Mouse (Mus musculus) gastrocnemius, postnatal 25 days (tissue): ENCODE results near the gene Mylpf. TPM values are rescaled to one million over a fixed set of nuclear protein-coding genes. Genes with fewer than 3 reads are reported as not detected.
"Not testable (repeated sequence)": the region's sequence is repeated elsewhere in the genome, so short reads cannot be mapped to it uniquely, and the experiment has no call there.

Source experiments
- DNase-seq: peaks from one replicate; pipeline ENCODE4 v3.0.0; 2022
- long read RNA-seq, 2 experiments: library from polyadenylated mRNA; stranded (forward); transcript quantifications; one replicate each; pipeline ENCODE4 v2.0.0; 2021
- total RNA-seq, 2 experiments: library from RNA; stranded (reverse); gene quantifications; 1 replicate in 1 of 2; 2 replicates in 1 of 2; pipeline ENCODE4 v1.2.3; 2021

Mylpf gene
- over 10,000 TPM; 49,123 to 49,891 TPM for total RNA-seq
- long read RNA-seq, experiment 1, transcript Mylpf-201 (7 exons, 766 nt) = major isoform, 46,452 of 49,450 reads
- long read RNA-seq, experiment 1, transcript Mylpf-203 (2 exons, 285 nt) = minor isoform, 113 of 49,450 reads
- long read RNA-seq, experiment 1, partial matches to known transcripts = 1,307 of 49,450 reads
- long read RNA-seq, experiment 1, other reads (novel, unspliced or antisense) = 1,578 of 49,450 reads
- long read RNA-seq, experiment 2, transcript Mylpf-203 (2 exons, 285 nt) = minor isoform, 78 of 34,840 reads
- long read RNA-seq, experiment 2, transcript Mylpf-201 (7 exons, 766 nt) = major isoform, 33,016 of 34,840 reads
- long read RNA-seq, experiment 2, partial matches to known transcripts = 897 of 34,840 reads
- long read RNA-seq, experiment 2, other reads (novel, unspliced or antisense) = 849 of 34,840 reads

DNA sequence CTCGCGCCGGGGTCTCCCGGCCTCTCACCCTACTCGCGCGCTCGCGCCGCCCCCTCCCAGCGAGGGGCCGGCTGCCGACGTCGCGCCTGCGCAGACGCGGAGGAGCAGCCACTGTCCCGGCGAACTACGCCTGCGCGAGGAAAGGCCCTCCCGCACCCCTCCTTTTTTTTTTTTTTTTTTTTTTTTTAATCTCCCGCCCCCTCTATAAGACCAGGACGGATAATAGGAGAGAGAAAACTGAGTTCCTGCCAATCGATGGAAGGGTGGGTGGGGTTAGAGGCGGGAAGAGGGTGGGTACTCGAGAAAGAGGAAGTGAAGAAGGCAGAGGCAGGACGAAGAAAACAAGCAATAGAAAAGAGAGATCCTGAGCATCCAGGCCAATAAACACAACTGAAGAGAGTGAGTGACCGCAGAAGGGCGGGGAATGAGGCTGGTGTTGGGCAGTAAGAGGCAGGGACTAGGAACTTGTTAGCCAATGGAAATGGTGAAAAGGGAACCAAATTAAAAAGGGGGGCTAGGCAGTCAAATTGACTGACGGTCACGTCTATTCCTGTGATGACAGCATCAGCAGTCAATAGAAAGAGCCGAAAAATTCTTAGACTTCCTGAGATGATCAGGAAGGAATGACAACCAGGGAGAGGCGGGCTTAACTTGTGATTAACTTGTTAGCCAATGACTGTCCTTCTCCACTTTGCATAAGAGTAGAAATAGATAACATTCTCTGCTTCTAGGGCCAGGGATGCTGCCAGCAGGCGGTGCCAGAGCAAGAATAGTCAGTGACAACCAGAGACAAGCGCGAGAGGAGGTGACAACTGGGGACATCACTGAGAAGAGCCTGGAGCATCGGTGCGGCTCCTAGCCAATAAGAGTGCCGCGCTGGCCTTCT lies at the start of gene Mylpf:
Mylpf (plus strand) TSS at position 338 of the 886 bp plus-strand sequence.
- DNase-seq = peak; percentile 94

GRCm38 (mm10) chr7:127162546-127162945 lies 46.1 kb upstream of the Mylpf start:
- no peak for DNase-seq

DNA sequence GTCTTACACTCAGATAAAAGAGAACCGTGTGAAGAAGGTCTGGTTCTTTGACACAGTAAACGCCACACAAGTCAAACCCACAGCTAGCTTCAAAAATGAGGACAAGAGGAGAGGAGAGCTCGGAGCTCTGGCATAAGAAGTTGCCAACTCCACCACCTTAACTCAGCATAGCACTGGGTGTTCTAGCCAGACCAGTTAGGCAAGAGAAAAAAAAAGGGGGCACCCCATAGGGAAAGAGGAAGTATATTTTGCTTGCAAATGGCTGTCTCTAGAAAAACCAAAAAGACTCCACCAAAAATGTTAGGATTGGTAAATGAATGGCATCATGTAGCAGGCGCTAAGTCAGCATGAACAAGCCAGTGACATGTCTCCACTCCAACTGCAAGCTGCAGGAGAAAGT lies 44.7 kb upstream of the Mylpf start:
- no peak for DNase-seq

- DNase-seq = no peak
These were observed 42.8 kb upstream of the Mylpf start for GRCm38 (mm10) chr7:127165607-127166493.

- DNase-seq = no peak
These were observed 42.2 kb upstream of the Mylpf start for GRCm38 (mm10) chr7:127166501-127166900.

GRCm38 (mm10) chr7:127176937-127177336 lies 31.8 kb upstream of the Mylpf start:
- no peak for DNase-seq

- DNase-seq = no peak
These were observed 27.9 kb upstream of the Mylpf start for GRCm38 (mm10) chr7:127180783-127181182.

- DNase-seq = not testable (repeated sequence)
These were observed 27.0 kb upstream of the Mylpf start for GRCm38 (mm10) chr7:127181724-127182123.

DNA sequence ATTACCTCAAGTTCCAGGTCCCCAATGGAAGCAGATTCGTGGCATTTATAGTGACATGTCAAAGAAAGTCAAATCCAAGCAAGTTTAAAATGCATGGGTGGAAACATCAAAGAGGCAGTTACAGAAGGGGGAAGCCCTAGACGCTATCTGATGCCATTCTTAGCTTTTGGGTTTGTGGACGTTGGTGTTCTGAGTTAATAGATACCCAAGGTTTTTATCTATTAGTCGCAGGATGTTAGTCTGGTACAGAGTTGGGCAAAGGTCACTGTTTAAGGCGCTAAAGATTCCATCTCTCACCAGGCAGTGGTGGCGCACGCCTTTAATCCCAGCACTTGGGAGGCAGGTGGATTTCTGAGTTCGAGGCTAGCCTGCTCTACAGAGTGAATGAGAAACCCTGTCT lies 25.3 kb upstream of the Mylpf start:
- no peak for DNase-seq

DNA sequence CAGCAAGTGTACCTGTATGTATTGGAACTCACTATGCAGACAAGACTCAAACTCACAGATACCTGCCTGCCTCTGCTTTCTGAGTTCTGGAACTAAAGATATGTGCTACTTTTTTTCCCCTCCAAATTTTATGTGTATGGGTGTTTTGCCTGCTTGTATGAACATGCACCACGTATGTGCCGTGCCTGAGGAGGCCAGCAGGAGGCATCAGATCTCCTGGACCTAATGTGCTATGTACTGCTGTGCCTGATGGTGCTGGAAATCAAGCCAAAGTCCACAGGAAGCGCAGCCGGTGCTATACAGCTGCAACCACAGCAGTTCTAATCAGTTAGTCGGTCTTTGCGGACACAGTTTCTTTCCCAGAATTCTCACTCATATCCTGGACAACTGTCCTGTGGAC lies 24.9 kb upstream of the Mylpf start:
- DNase-seq = no peak

DNA sequence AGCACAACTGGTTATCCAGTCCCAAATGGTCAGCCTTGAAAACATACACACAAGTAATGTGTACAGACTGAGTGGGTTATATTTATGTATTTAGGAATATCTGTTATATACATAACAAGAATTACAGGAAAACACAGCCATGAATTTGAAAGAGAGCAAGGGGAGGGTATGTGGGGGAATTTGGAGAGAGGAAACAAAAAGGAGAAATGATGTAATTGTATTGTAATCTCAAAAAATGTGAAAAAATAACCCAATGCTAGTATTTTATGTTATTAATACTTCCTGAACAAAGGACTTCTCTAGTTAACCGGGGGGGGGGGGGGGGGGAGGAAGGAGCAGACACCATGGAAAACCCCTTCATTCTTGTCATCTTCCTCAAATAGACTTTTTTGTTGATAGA lies 24.0 kb upstream of the Mylpf start:
- DNase-seq = no peak

DNA sequence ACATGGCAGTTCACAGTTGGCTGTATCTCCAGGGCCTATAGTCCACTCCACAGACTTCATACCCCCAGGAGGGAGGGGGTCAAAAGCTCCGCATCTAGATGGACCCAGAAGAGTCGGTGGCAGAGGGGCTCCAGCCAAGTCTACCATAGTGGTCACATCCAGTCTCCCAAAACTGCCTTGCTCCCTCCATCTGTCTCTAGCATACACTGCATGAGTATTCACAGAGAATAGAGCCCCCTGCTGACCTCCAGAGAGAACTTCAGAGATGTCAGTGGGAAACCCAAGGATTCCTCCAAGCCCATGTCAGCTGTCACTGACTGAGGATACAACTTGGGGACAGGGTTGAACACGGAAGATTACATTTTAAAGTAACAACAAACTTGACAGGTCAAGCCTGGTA lies 23.1 kb upstream of the Mylpf start:
- DNase-seq = peak; percentile 9

- DNase-seq = no peak
These were observed 21.3 kb upstream of the Mylpf start for GRCm38 (mm10) chr7:127187351-127187750.

DNA sequence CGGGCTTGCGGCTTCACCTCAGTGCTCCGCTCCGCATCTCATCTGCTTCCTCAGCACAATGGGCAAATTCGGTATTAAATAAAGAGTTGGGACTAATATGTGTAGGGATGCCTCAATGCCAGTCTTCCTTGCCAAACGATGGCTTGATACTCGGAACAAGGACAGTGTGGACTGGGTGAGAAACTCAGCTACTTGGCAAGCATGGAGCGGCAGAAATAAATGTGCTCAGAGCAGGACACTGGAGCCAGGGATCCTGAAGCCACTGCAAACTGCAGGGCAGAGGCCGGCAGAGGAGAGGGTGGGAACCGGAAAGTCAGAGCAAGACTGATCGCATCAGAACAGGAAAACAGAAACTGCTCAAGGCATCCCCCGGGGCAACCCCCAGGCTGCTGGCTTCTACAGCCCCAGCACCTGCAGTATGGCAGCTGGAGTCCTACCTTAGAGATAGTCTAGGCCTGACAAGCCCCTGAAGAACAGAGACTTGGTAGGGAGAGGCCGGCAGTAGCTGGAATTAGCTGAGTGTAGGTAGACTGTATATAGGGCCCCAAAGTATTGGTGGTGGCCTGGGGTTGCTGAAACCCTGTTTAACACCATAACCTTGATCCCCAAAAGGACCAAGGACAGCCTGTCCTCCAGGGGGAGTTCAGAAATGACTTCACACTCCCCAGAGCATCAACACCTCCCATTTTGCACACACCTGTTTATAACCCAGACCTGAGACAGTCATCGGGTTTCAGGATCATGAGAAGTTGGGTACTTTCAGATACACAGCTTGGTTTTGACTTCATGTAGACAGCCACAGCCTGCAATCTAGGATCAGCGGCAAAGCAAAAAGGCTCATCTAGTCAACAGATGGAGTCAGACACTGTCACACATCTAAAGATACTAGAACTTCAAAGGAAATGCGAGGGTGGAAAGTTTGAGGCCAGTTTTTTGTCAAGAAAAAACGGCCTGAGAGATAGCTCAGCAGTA lies 20.1 kb upstream of the Mylpf start:
- no peak for DNase-seq

DNA sequence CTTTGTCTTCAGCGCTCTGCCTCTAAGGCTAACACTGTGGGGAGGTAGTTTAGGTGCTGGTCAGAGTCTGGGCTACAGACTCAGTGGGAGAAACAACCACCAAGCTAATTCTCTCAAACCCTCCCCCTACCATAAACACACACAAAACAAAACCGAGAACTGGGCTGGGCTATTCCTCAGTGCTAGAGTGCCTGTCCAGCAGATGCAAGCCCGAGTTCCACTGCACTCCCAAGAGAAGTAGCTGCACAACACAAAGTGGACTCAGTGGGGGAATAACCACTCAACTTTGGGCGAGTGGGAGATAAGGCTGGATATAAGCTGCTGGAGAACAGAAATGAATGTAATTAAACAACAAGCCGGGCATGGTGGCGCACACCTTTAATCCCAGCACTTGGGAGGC lies 18.0 kb upstream of the Mylpf start:
- DNase-seq = no peak

GRCm38 (mm10) chr7:127192989-127193388 lies 15.7 kb upstream of the Mylpf start:
- DNase-seq = no peak

GRCm38 (mm10) chr7:127194011-127194632 lies 14.6 kb upstream of the Mylpf start:
- DNase-seq = no peak

DNA sequence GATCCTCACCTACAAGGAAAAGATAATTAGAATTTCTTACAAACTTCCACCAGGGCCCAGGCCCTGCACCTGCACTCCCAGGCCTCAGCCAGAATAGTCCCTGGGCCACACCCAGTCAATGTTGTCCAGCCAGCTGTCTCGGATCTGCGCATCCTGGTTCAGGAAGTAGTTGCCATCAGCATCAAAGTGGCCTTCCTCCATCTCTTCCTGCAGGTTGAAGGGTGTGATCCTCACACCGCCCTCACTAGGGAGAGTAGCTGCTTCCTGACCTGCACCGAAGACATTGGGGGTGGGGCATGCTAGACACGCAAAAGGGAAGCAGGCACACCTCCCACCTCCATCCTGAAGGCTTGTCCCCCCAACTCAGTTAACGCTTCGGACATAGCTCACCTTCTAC lies 14.1 kb upstream of the Mylpf start:
- no peak for DNase-seq

DNA sequence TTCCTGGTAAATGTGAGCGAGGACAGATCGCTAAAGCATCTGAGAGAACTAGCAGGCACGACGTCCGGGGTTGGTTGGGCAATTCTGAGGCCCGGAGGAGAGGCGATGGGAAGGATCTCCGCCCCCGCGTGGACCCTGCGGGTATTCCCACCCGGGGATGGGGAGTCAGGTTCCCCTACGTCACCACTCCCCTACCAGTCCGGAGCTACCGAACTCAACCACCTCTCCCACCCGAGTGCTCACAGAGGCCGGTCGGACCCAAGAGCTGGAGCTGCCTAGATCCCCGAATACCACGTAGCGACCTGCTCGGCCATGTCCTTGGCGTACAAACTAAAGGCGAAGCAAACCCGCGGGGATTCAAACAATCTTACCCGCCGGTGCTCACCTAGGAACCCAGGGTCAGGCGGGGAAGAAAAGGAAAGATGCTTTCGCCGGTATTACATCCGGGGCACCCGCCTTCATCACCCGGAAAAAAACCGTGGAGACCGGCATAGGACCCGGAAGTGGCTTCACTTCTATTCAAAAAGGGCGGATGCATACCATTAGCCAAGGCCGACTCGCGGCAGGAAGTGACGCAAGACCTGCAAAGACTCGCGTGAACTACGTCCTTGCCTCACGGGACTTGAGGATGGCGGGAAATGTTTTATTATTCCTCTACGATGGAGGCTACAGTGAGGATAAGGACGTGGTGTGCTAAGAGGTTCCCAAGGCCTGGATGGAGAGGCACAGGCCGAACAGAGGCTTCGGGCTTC lies 13.0 kb upstream of the Mylpf start, which contains the start of gene Cd2bp2:
Cd2bp2 (minus strand) TSS at position 507 of the 752 bp plus-strand sequence.
- peak; percentile 93 for DNase-seq

GRCm38 (mm10) chr7:127196484-127196883 lies 12.2 kb upstream of the Mylpf start:
- no peak for DNase-seq
